Mouse (Mus musculus) left cerebral cortex, adult 18-20 months (tissue): Measurements from ENCODE around the gene Pole. TPM values are rescaled to one million over a fixed set of nuclear protein-coding genes. Genes with fewer than 3 reads are reported as not detected.

Experiments
- total RNA-seq, 2 experiments: library from RNA; stranded (reverse); gene quantifications; 2 replicates each; pipeline ENCODE4 v1.2.3; 2021

Gene Pole
- total RNA-seq, 2 experiments from 2014 or later = 0.73 to 1.0 TPM

Other genes starting within 250 kb of the Pole start
- 1 to 10 TPM; 4.0 to 6.4 TPM for gene Gm17655, start 213.8 kb upstream of the Pole start, total RNA-seq
- gene Gm35315, start 191.9 kb upstream of the Pole start, total RNA-seq = under 1 TPM; 0.40 to 0.53 TPM
- 10 to 100 TPM; 10.4 to 10.9 TPM for gene Plcxd1, start 186.3 kb upstream of the Pole start, total RNA-seq
- gene Gtpbp6, start 178.1 kb upstream of the Pole start, total RNA-seq = 10 to 100 TPM; 81.8 to 96.5 TPM
- gene Zfp605, start 176.2 kb upstream of the Pole start, total RNA-seq = 10 to 100 TPM; 15.5 to 15.7 TPM
- gene Chfr, start 150.5 kb upstream of the Pole start, total RNA-seq = 10 to 100 TPM; 42.3 to 54.0 TPM
- gene Golga3, start 109.6 kb upstream of the Pole start, total RNA-seq = 10 to 100 TPM; 47.1 to 47.5 TPM
- gene Ankle2, start 55.3 kb upstream of the Pole start, total RNA-seq = 10 to 100 TPM; 41.8 to 45.2 TPM
- gene Pgam5, start 16.4 kb upstream of the Pole start, total RNA-seq = 10 to 100 TPM; 55.1 to 59.2 TPM
- gene Pxmp2, start 120 bp upstream of the Pole start, total RNA-seq = 1 to 10 TPM; 7.9 to 9.5 TPM
- under 1 TPM in 1 of 2 experiments, not detected in 1; 0.23 TPM for gene P2rx2, start 56.9 kb downstream of the Pole start, total RNA-seq
- not detected for gene Lrcol1, start 58.4 kb downstream of the Pole start, total RNA-seq
- 10 to 100 TPM; 73.8 to 80.7 TPM for gene Fbrsl1, start 162.2 kb downstream of the Pole start, total RNA-seq